Mouse (Mus musculus) T-cell, adult 2 months (primary cell): ENCODE results near the gene Apbb2.
A peak's percentile ranks its signal among the peaks of the same experiment; 100 is the strongest.

Experiments
- DNase-seq: peaks from one replicate; pipeline ENCODE4 v3.0.0; 2022; ENCODE audit warnings: low spot score

Gene Apbb2

DNA sequence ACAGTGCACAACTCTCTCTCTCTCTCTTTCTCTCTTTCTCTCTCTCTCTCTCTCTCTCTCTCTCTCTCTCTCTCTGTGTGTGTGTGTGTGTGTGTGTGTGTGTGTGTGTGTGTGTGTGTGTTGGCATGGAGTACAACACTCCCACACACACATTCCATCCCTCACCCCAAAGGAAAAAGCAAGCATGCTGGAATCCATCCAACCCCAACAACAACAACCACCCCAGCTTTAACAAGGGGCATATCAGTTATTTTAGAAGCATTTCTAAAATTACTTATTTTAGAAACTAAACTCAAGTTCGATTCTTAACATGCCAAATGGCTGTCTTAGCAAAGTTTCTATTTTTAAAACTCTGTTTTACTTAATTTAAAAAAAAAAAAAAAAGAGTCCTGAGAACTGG lies 68.9 kb downstream of the Apbb2 start:
- no peak for DNase-seq

DNA sequence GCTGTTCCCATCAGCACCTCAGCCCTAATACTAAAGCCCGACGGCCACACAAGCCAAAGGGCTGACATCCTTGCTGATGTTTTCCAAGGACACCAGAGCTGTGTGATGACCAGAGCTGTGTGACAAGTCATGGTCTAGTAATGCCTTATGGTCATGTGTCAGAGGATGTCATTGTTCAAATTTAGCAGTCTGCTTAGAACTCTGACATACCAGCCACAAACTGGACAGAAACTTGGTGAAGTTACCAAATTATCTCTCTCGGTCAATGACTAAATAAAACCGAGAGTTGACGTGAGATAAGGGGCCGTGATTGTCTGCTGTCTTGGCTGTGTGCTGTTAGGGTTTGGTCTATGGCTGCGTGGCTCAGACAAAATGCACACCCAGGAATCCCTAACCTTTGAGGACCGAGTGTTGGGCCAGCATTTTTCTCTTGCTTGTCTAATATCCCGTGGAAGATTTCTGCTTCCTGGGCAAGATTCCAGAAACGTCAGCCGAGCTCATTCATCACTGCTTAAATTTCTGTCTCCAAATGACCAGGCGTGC lies 71.5 kb downstream of the Apbb2 start:
- no peak for DNase-seq

DNA sequence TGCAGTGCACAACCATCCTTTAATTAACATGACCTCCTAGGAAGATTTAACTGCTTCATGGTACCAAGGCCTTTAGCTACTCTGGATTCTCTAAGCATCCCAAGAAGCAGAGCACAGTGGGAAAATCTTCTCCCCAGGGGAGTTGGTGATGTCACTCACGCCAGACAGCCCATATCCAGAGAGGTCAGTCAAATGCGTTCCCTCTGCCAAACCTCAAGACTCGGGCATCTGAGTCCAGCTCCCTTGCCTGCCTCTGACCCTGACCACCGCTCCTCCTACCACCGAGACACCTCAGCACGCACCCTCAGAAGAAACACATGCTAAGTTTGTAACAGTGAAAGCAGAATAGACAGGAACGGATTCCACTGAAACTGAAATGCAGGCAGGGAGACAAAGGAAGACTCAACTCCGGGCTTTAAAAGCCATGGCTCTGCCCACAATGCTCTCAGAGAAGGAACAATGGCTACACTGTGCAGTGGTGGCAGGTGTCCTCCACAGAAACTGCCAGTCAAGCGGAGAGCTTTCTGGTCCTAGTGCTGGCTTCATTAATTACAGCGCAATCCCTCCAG lies 72.9 kb downstream of the Apbb2 start:
- no peak for DNase-seq

DNA sequence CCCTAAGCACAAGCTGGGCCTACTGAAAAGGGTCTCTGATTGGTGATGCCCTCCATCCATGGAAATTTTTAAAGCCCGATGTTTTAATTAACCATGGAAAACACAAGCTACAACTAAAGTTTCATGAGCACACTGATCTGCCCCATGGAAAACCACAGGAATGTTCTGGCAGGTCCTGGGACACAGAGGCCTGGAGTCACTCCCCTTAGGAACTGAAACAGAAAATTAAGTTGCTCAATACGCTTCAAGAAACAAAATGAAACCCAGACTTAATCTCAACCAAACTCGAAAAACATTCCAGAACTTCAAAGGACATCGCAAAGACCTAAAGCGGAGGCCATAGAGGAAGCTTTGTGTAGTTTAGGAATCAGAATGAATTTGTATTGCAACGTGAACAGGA lies 74.8 kb downstream of the Apbb2 start:
- DNase-seq, result no peak

DNA sequence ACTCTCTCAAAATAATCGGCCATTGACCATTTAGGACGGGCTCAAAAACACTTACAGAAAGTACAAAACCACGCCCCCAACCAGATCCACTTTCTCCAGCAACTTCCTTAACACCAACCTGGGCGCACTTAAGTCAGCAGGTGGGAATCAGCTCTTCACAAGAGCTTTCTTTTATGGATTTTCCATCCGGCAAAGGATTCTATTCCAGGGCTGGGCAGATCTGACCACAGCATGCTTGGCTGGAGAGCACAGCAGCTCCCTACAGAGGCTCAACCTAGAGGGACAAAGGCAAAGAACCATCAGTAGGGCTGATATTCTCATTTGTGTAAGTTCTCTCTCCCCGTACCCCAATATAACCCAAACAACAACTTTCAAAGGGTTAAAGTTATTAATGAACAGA lies 75.2 kb downstream of the Apbb2 start:
- DNase-seq, result no peak

DNA sequence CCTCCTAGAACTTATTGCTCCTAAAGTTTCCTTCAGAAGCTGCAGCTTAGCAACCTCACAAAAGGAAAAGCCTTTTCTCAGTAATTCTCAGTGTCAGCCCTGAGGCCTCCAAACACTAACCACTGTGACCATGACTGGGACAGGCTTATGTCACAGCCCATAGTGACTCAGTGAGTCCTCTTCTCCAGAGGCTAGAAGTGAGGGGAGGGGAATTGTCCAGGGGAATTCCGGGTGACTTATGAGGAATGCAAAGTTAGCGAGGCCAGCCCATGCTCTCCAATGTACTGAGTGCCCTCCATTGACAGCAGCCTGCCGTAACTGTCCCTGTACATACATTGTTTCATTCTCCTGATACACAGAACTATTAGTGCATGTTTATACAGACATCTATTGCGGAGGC lies 76.1 kb downstream of the Apbb2 start:
- no peak for DNase-seq

DNA sequence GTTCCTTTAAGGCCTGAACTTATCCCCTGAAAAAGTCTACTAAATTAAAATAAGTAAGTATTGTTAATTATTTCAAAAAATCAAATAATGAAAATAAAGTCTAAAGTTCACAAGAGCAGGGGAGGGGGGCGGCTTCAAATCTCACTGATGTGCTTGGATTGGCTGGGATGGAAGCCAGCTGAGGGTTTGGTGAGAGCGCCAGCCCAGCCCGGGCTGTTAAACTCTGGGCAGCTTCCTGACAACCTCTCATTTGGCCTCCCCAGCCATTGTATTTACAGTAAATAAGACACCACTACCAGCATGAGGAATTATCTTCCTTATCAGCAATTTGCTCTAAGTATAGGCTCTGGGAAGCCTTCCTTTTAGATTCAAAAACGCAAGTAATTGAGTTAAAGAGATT lies 77.2 kb downstream of the Apbb2 start:
- no peak for DNase-seq

DNA sequence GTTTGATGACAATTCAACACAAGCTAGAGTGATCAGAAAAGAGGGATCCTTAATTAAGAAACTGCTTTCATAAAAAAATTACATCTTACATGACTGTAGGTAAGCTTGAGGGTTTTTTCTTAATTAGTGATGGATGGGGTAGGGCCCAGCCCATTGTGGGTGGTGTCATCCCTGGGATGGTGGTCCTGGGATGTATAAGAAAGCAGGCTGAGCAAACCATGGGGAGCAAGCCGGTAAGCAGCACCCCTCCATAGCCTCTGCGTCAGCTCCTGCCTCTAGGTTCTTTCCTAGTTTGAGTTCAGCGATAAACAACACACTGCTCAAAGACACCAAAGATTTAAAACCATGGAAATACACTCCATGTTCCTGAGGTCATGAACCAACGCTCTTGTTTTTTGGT lies 78.3 kb downstream of the Apbb2 start:
- DNase-seq, result no peak

DNA sequence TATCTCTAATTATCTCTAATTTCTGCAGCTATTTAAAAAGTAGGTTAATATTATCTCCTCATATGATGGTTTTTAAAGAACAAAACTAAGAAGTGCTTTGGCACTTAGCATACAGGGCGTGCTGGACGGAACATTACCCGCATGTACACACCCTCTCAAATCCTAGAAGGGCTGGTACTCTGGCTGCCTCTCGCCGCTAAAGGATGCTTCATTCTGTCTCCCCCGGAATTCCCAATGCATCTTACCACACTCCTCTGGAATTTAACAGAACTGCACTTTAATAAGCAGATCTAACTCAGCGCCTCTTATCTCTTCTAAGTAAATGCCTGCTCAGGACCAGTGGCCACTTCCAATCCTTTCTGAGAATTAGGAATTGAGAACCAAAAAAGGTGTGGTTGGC lies 80.8 kb downstream of the Apbb2 start:
- DNase-seq, result no peak

DNA sequence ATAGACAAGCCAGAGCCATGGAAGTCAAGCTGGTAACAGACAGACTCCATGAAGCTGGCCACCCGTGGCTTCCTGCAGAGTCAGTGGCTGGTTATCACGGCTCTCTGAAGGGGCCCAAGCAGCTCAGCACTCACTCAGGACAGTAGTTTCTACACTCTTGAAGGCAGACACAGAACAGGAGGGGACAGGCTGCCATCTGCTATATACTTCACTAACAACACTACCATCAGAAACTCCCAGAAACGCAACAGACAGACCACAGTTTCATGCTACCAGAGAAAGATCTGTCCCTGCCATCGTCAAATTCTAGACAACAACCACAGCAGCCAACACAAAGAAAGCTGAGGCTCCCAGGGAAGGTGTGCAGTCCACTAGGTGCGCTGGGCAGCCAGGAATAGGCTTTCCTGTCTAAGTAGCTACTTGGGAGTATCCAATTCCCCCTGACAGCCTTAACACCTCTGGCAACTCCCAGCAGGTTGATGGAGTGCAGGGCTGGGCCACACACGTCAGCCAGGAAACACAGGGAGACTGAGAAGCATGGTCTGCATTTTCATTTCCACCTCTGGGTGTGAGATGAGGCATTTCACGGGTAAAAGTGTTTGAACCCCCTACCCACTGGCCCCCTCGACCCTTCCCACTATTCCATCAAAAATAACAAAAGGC lies 81.8 kb downstream of the Apbb2 start:
- DNase-seq, result no peak

DNA sequence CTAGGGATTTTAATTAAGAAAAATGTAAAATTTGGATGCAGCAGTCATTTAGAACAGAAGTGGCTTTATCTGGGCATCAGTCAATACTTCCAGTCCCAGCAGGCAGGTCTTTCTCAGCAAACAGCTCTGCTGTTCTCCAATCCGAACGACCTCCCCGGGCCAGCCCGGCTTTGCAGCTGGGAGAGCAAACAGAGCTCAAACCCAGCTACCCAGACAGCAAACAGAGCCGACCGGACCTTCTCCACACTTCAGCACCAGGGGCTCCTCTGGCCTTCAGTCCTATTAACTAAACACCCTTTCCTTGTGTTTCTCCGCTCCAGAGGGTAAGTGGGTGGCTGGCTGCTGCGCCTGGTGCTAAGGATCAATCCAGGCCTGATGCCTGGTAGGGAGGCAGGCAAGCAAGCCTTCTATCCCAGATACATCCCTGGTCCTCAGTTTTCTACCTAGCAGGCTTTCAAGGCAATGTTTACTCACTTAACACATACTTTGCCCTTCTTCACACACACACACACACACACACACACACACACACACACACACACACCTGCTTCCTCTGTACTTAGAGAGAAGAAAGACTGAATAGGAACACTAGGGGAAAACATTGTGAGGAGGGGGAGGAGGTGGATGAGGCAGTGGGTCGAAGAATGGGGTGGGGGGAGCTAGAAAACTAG lies 82.9 kb downstream of the Apbb2 start:
- no peak for DNase-seq

DNA sequence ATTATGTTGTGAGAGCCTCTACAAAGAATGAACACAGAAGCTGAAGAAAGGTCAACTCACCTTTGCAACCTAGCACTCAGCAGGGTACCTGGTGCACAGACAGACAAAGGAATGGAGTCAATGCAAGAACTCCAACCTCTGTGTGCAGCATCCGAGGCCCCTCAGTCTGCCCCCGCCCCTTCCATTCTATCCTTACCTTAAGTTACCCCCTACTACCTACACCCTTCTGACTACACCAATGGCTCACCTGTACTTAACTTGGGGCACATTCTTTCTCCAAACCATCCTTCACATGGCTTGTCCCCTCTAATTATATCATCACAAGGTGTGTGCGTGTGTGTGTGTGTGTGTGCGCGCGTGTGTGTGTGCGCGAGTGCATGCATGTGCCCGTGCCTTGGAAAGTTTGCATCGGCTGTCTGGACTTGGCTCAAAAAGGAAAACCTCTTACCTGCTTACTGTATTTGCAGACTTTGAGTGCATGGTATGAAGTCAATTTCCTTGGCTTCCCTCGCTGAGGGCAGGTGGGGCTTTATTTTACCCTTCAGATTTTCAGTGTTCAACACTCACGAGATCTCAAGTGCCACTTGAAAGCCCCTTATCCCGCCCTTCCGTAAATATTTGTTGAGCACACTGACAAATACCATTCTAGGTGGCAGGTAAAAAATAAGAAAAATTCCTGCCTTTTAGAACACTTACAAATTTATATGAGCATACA lies 84.7 kb downstream of the Apbb2 start:
- no peak for DNase-seq

DNA sequence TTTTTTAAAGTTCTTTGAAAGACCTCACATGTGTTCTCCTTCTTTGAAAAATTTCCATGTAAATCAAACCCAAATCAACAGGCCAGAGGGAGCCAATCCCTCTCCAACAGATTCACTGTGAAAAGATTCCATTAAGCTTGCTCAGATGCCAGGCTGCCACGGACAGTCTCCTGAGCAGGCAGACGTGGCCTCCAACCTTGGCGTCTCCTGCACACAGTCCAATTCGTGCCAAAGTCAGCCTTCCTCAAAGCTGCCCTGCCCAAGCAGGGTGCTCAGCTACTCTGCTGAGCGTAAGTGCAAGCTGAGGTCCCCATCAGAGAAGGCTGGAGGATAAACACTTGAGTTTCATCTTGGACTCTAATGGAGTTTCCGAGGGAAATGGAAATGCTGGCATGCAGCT lies 85.8 kb downstream of the Apbb2 start:
- DNase-seq, result no peak

DNA sequence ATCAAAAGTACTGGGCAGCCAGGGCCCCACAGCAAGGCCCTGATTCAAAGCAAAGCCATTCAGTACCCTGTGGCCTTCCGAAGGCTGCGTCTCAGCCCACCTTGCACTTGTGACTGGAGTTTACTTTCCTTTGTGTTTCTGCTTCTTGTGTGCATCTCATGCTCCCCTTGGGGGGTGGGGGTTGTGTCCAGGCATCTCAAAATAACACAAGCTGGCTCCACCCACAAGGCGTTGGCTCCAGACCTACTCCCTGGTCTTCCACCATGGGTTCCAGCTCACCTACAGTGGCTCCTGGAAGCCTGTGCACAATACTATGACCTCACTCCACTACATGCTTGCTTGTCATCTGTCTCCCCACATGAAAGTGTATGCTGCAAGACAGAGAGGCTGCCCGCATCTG lies 88.2 kb downstream of the Apbb2 start:
- DNase-seq, result no peak

DNA sequence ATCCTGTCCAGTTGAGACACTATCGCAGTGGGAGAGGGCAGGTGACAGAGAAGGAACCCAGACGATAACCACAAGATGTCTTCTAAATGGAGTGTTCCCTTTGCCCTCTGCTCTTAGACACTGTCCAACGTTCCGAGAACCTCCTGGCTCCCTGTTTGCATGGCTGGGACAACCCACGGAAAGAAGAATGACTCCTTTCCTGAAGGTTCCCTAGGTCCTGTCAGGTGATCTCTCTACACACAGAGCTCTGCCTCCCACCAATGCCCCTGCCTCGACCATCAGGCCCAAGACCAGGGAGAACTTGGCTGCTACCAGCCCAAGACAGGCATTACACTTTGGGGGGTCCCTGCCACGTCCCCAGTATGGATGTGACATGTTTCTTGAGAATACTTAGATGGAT lies 89.0 kb downstream of the Apbb2 start:
- no peak for DNase-seq

DNA sequence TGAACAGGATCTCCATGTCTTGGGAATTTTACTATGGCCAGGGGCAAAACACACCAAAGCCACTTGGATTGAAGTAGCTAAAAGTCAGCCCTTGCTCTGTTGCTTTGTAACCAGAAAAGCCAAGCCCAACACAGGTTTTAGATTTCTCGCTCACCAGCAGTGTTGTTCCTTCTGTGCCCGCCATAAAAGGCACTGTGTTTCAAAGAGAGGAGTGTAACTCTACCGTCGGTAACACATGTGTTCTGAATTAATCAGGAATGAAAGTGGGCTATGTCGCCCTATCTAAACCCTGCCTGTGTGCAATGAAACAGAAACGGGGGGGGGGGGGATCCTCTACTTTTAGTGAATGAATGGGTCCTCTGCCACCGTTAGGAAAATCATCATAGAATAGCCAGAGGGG lies 90.0 kb downstream of the Apbb2 start:
- no peak for DNase-seq

DNA sequence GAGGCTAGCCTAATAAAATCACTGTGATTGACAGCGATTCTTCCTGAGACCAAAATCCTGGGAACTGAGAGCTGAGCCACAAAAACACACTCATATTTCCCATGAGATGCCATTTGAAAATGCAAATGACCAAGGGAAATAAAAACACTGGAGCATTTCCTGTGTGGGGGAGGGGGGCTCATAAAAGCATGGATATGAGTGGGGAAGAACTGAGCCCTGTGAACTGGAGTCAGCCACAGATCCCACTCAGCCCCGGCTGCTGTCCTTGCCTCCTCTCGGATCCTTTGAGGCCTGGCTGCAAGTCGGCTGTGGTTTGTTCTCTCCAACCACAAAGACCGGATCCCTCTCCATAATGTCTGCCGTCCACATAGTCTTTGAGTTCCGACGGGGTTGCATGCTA lies 91.5 kb downstream of the Apbb2 start:
- no peak for DNase-seq

DNA sequence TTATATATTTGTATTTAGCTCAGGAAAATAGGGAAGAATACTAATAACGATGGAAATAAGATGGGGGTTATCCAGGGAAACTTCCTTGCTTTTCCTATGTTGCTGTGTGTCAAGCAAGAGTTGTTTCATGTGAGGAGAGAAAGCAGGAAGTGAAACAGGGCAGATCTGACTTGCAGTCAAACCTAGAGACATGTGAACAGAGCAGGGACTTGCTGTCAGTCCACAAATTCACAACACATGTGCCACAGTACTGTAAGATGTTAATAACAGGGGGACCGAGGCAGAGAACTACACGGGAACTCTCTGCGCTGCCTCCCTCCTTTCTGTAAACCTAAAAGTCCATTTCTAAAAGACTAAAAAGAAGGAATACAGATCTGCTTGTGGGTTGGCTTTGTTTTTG lies 93.6 kb downstream of the Apbb2 start:
- DNase-seq, result no peak

DNA sequence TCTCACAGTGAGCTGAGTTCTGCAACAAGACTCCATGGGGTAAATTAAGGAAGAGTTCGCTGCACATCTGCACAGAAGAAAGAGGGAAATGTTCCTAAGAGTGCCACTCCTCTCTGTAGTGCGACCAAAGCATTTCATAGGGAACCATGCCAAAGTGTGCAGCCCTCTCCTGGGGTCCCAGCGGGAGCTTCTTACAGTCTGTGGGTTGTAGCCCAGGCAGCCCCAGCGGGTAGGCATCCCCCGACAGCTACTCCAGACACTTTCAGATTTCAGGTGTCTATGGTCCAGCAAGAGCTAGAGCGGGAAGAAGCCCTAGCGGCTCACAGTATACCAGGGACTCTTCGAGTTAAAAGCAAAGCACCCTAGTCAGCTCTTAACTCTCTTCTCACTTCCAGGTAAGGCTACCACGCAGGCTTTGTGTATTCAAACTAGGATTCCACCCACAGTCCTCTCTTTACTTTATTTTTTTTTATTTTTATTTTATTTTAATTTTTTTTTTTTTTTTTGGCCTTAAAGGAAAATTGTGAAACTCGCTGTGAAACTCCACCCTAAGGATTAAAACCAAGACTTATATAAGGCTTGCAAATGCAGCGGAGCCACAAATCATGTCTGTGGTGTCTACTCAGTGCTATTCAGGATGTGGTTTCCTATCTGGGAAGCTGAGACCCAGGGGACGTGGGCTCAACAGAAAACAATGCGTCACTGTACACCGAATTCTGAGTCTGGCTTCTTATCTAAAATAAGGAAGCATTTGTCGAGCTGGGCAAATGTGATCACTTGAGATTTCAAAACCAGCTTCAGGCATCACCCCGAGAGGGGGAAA lies 94.7 kb downstream of the Apbb2 start:
- peak; percentile 47 for DNase-seq

DNA sequence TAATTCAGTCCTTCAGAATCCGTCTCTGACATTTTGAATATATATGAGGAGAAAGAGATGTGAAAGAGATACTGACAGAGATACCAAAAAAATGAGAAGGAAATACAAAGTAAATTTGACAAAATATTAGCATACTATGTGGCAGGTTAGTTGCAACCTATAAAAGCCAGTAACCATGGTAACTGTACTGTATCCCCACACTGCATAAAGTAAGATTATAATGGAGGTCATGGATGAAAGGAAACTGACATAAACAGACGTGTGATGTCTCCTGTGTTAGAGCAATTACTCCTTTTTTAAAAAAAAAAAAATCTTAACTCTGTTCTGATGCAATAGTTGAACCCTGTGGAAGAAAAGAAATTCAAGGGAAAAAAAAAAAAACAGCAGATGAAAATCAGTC lies 97.3 kb downstream of the Apbb2 start:
- DNase-seq, result no peak

DNA sequence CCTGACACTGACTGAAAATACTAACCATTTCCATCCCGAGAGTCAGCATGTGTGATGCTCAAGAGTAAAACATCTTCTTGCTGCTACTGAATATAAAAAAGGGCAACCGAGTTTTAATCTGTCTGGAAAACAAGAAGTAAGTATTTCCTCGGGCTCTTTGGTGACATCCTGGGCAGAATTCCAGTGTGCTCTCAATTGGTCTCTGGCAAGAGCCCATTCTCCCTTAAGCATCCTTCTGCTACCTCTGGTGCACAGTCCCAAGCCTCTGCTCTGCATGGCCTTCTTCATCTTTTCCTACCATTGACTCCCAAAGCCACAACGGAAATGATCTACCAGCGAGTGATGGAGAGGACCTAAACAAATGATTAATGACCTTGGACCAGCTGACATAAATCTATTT lies 99.1 kb downstream of the Apbb2 start:
- DNase-seq, result no peak

DNA sequence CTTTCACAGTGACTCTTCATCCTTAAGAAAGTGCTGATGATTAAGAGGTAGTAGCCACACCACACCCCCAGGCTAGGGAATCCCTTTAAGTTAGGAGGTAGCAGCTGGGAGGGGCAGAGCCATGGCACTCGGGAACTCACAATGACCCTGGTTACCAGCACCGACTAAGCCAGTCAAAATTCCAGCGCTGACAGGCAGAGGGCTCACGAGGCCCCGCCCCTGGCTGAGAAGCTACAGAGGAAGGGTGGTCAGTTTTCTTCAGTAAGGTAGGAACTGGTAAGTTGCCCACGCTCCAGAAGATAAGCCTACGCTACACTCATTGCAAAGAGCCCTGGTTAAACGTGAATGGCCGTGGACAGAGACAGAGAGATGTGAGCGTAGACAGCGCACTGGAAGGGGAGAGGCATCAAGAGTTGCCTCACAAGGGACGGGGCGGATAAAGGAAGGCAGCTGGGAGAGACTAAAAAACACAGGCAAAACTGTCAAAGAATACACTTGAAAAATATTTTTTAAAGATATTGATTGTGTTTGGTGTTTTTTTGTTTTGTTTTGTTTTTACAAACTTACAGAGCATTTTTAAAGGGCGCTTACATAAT lies 100.1 kb downstream of the Apbb2 start:
- no peak for DNase-seq
